ENCODE assay signal across 9 mouse cellular contexts in the genomic region with DNA sequence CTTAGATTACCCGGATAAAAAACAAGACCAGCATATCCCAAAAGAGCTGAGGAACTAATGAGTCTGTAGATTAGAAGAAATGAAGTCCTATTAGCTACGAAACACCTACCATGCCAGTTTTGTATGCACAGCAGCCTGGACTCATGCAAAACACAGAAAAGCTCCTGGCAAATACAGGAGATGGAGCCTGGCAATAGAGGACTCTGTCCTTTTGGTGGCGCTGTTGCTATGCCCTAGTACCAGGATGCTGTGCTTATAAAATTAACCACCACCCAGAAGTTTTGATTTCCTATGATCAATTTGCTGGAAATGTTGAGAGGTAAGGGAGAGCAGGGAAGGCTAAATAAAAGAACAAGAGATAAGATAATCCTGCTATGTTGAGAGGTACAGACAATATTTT.
A peak's percentile ranks its signal among the peaks of the same experiment; 100 is the strongest.
DNase-seq lines count a peak whose midpoint lies in the region; ATAC-seq and TF ChIP-seq lines count a peak whose summit lies in the region.
"Had no signal": no experiment of that assay in that cellular context is flagged by ENCODE, and none has a peak within 500 bp of the region (broad histone marks: within the 10 kb centered on the region; RNA-seq: fewer than 3 reads in every experiment).

No protein-coding gene starts in this region.

- CTCF ChIA-PET in Patski (lab: Charles Lee), result no interaction called here

- TF ChIP-seq POLR2A in cerebellum, adult 2 months (IDR thresholded peaks at IDR 0.05; ENCODE audit: borderline replicate concordance, insufficient read depth, low read length), result no peak

- no peak overlapping the region for H3K9ac ChIP-seq in intestine, postnatal 0 days (ENCODE audit: low read depth, low read length)
- H3K9ac ChIP-seq in intestine, embryonic 16.5 days (ENCODE audit: low read depth, low read length), result no peak overlapping the region
- H3K9ac ChIP-seq in kidney, embryonic 16.5 days (replicated peaks; ENCODE audit: low read length), result no peak overlapping the region

- POLR2A ChIA-PET in Patski (lab: Charles Lee), result no interaction called here

- no peak overlapping the region for H3K4me2 ChIP-seq in intestine, postnatal 0 days (replicated peaks; ENCODE audit: low read depth)
- no peak overlapping the region for H3K4me2 ChIP-seq in intestine, embryonic 16.5 days (ENCODE audit: low read depth, low read length)
- no peak overlapping the region for H3K4me2 ChIP-seq in kidney, embryonic 16.5 days (replicated peaks; ENCODE audit: low read depth, low read length)

- peak; percentile 49 for TF ChIP-seq CTCF in intestine, postnatal 0 days (IDR thresholded peaks at IDR 0.05; ENCODE audit: low read depth)
- peak; percentile 53 for TF ChIP-seq CTCF in Patski (IDR thresholded peaks at IDR 0.05)
- no peak for TF ChIP-seq CTCF in cerebellum, adult 2 months (IDR thresholded peaks at IDR 0.05; ENCODE audit: borderline replicate concordance, insufficient read depth, low read depth, low read length)

- H3K27ac ChIP-seq in intestine, postnatal 0 days (ENCODE audit: low read depth, low read length), result no peak overlapping the region
- no peak overlapping the region for H3K27ac ChIP-seq in intestine, embryonic 16.5 days (ENCODE audit: low read length)
- no peak overlapping the region for H3K27ac ChIP-seq in cerebellum, adult 2 months (ENCODE audit: insufficient read depth, low read length)
- H3K27ac ChIP-seq in kidney, embryonic 16.5 days (ENCODE audit: low read length), result no peak overlapping the region

- no peak for ATAC-seq in intestine, postnatal 0 days
- ATAC-seq in intestine, embryonic 16.5 days, result no peak
- no peak for ATAC-seq in Patski
- no peak for ATAC-seq in kidney, embryonic 16.5 days (ENCODE audit: low FRiP score, low TSS enrichment)

- in situ Hi-C loops in Patski (cut with MboI; ENCODE audit: low pct_unique_long_range_greater_than_20kb), result no loop called here

- H3K4me1 ChIP-seq in intestine, postnatal 0 days (replicated peaks; ENCODE audit: control insufficient read depth, insufficient read depth, low read length), result no peaks in the 10 kb centered on the region
- H3K4me1 ChIP-seq in intestine, embryonic 16.5 days (ENCODE audit: control insufficient read depth, insufficient read depth, low read length), result no peaks in the 10 kb centered on the region
- H3K4me1 ChIP-seq in cerebellum, adult 2 months (ENCODE audit: control insufficient read depth, insufficient read depth, low read length), result no peaks in the 10 kb centered on the region
- no peaks in the 10 kb centered on the region for H3K4me1 ChIP-seq in kidney, embryonic 16.5 days (ENCODE audit: insufficient read depth, low read length)

- H3K36me3 ChIP-seq in intestine, postnatal 0 days (ENCODE audit: control insufficient read depth, insufficient read depth), result no peaks in the 10 kb centered on the region
- no peaks in the 10 kb centered on the region for H3K36me3 ChIP-seq in intestine, embryonic 16.5 days (ENCODE audit: control insufficient read depth, insufficient read depth, low read length)
- H3K36me3 ChIP-seq in kidney, embryonic 16.5 days (ENCODE audit: insufficient read depth, low read length), result peaks cover 4% of the 10 kb centered on the region; the same call in 1 of the 2 replicates

- WGBS in intestine, postnatal 0 days, result 70% methylated on average over 3 of the region's 3 CpGs
- WGBS in intestine, embryonic 16.5 days, result 73% methylated on average over 3 of the region's 3 CpGs
- 68% methylated on average over 3 of the region's 3 CpGs for WGBS in cerebellum, adult 2 months
- WGBS in kidney, embryonic 16.5 days, result 67% methylated on average over 3 of the region's 3 CpGs

- H3K9me3 ChIP-seq in intestine, postnatal 0 days (ENCODE audit: control insufficient read depth), result no peaks in the 10 kb centered on the region
- H3K9me3 ChIP-seq in intestine, embryonic 16.5 days (ENCODE audit: control insufficient read depth, low read length), result no peaks in the 10 kb centered on the region
- peaks cover 7% of the 10 kb centered on the region; the same call in 1 of the 2 replicates for H3K9me3 ChIP-seq in kidney, embryonic 16.5 days (ENCODE audit: low read length)

- DNase-seq in Patski (ENCODE audit: low read depth, low spot score), result no peak
- DNase-seq in frontal cortex, postnatal 14 days (ENCODE audit: low spot score in 2 of 2), result peak; percentile 29 to 60
- DNase-seq in lung, postnatal 14 days, result peak; percentile 34
- no peak for DNase-seq in spleen, postnatal 10 days (ENCODE audit: low spot score in 2 of 2)
- no peak for DNase-seq in cerebellum, adult 2 months
- DNase-seq: heart, postnatal 36 days had no signal

- no peaks in the 10 kb centered on the region for H3K27me3 ChIP-seq in intestine, postnatal 0 days (replicated peaks; ENCODE audit: control insufficient read depth, insufficient read depth, low read length)
- no peaks in the 10 kb centered on the region for H3K27me3 ChIP-seq in intestine, embryonic 16.5 days (replicated peaks; ENCODE audit: control insufficient read depth, insufficient read depth, low read length)
- peaks cover 21% of the 10 kb centered on the region for H3K27me3 ChIP-seq in Patski
- H3K27me3 ChIP-seq in cerebellum, adult 2 months (ENCODE audit: control insufficient read depth, insufficient read depth, low read length), result no peaks in the 10 kb centered on the region
- H3K27me3 ChIP-seq in kidney, embryonic 16.5 days (ENCODE audit: insufficient read depth, low read length), result no peaks in the 10 kb centered on the region

- no peak overlapping the region for H3K4me3 ChIP-seq in intestine, postnatal 0 days (ENCODE audit: low read depth, low read length)
- no peak overlapping the region for H3K4me3 ChIP-seq in intestine, embryonic 16.5 days (ENCODE audit: low read length)
- no peak overlapping the region for H3K4me3 ChIP-seq in cerebellum, adult 2 months (replicated peaks; ENCODE audit: insufficient read depth, low read depth, low read length)
- no peak overlapping the region for H3K4me3 ChIP-seq in kidney, embryonic 16.5 days (ENCODE audit: low read length)

Comparison
In these comparisons a context has a peak if more than half of its experiments do, and no peak if none do; other contexts are left out.
1. DNase-seq: peak in frontal cortex, postnatal 14 days (2 of 2) and lung, postnatal 14 days (single experiment); none in Patski (single experiment), spleen, postnatal 10 days (0 of 2) and cerebellum, adult 2 months (0 of 2).